Mouse (Mus musculus) kidney, adult 2 months (tissue): ENCODE measurements around the gene Il11ra1.
A peak's percentile ranks its signal among the peaks of the same experiment; 100 is the strongest.

Experiments
- CTCF ChIP-seq: fragments of 200-500 bp; conservative IDR thresholded peaks from 2 replicates; pipeline ENCODE4 v1.5.1; 2011; ENCODE audit warnings: low read depth, mild to moderate bottlenecking, control low read depth, low read length, moderate library complexity, mixed read lengths; ENCODE audit not compliant: insufficient read depth, insufficient read length
- POLR2A ChIP-seq: fragments of 200-500 bp; IDR thresholded peaks from one replicate; pipeline ENCODE4 v1.6.1; 2011; ENCODE audit warnings: low read depth, low read length, control low read depth

GRCm38 (mm10) chr4:41714276-41714675 lies 14.5 kb downstream of the Il11ra1 start:
- TF ChIP-seq POLR2A, result no peak
- TF ChIP-seq CTCF, result peak; percentile 82
